In genomic region chrX:139778886-139779285, GRCm38 (mm10) we compare ENCODE assay signal across 43 mouse cellular contexts. TPM values are rescaled to one million over a fixed set of nuclear protein-coding genes. Genes with fewer than 3 reads are reported as not detected.
"Had no signal": no experiment of that assay in that cellular context is flagged by ENCODE, and none has a peak within 500 bp of the region (broad histone marks: within the 10 kb centered on the region; RNA-seq: fewer than 3 reads in every experiment).

No protein-coding gene starts in this region.

- H3K9me3 ChIP-seq: limb, embryonic 10.5 days; limb, embryonic 12.5 days; limb, embryonic 13.5 days; limb, embryonic 15.5 days; liver, embryonic 13.5 days; liver, embryonic 15.5 days; lung, embryonic 15.5 days; megakaryocyte, embryonic 14.5 days; midbrain, embryonic 10.5 days; midbrain, embryonic 12.5 days; midbrain, embryonic 13.5 days; midbrain, embryonic 15.5 days; neural tube, embryonic 12.5 days had no signal

- H3K27ac ChIP-seq: left cerebral cortex, adult 2 months; limb, embryonic 10.5 days; limb, embryonic 12.5 days; limb, embryonic 13.5 days; limb, embryonic 15.5 days; liver, embryonic 13.5 days; liver, embryonic 14.5 days; liver, embryonic 15.5 days; lung, embryonic 15.5 days; macrophage; midbrain, embryonic 10.5 days; midbrain, embryonic 12.5 days; midbrain, embryonic 13.5 days; midbrain, embryonic 15.5 days; neural tube, embryonic 12.5 days had no signal

- H3K4me2 ChIP-seq: limb, embryonic 12.5 days; limb, embryonic 13.5 days; limb, embryonic 15.5 days; liver, embryonic 11.5 days; liver, embryonic 13.5 days; liver, embryonic 15.5 days; lung, embryonic 14.5 days; lung, embryonic 15.5 days; midbrain, embryonic 11.5 days; midbrain, embryonic 12.5 days; midbrain, embryonic 13.5 days; midbrain, embryonic 15.5 days; neural tube, embryonic 12.5 days had no signal

- DNase-seq: liver, embryonic 13.5 days; lung, adult 18-20 months; lung, adult 2 months; lung, postnatal 14 days; lung, postnatal 4 days; midbrain, embryonic 14.5 days had no signal

- ATAC-seq: midbrain, embryonic 13.5 days; midbrain, embryonic 15.5 days; midbrain, embryonic 16.5 days had no signal

- H3K4me1 ChIP-seq: limb, embryonic 12.5 days; limb, embryonic 13.5 days; limb, embryonic 15.5 days; megakaryocyte, embryonic 14.5 days; midbrain, embryonic 15.5 days; neural tube, embryonic 12.5 days had no signal

- H3K4me3 ChIP-seq: left cerebral cortex, adult 2 months; limb, embryonic 10.5 days; limb, embryonic 12.5 days; limb, embryonic 13.5 days; limb, embryonic 15.5 days; liver, embryonic 13.5 days; liver, embryonic 15.5 days; lung, embryonic 15.5 days; megakaryocyte, embryonic 14.5 days; midbrain, embryonic 10.5 days; midbrain, embryonic 12.5 days; midbrain, embryonic 13.5 days; midbrain, embryonic 15.5 days; myocyte; neural tube, embryonic 12.5 days had no signal

- H3K9ac ChIP-seq: limb, embryonic 12.5 days; limb, embryonic 13.5 days; limb, embryonic 15.5 days; liver, embryonic 13.5 days; liver, embryonic 14.5 days; liver, embryonic 15.5 days; lung, embryonic 14.5 days; lung, embryonic 15.5 days; midbrain, embryonic 12.5 days; midbrain, embryonic 13.5 days; midbrain, embryonic 15.5 days; neural tube, embryonic 12.5 days had no signal

- H3K27me3 ChIP-seq: liver, embryonic 13.5 days; liver, embryonic 15.5 days; lung, embryonic 15.5 days had no signal

- H3K36me3 ChIP-seq: limb, embryonic 10.5 days; limb, embryonic 12.5 days; limb, embryonic 13.5 days; limb, embryonic 15.5 days; liver, embryonic 13.5 days; liver, embryonic 15.5 days; lung, embryonic 15.5 days; midbrain, embryonic 10.5 days; midbrain, embryonic 12.5 days; midbrain, embryonic 13.5 days; midbrain, embryonic 15.5 days; neural tube, embryonic 12.5 days had no signal

RNA-seq across cellular contexts. Expression of gene Ripply1, which starts 3.3 kb away (rescaled TPM):
- total RNA-seq: left cerebral cortex, adult 18-20 months; left cerebral cortex, adult 2 months; left cerebral cortex, adult 8-10 months; left cerebral cortex, postnatal 10 days; left cerebral cortex, postnatal 14 days; left cerebral cortex, postnatal 25 days; left cerebral cortex, postnatal 36 days; left cerebral cortex, postnatal 4 days; megakaryocyte progenitor cell, adult 5-6 weeks; megakaryocyte, adult 5-6 weeks; megakaryocyte-erythroid progenitor cell, adult 5-6 weeks; midbrain, postnatal 0 days; monocyte, adult 5-6 weeks had no signal
- polyA plus RNA-seq: limb, embryonic 10.5 days; limb, embryonic 11.5 days; limb, embryonic 12.5 days; liver, embryonic 11.5 days; liver, embryonic 13.5 days; liver, embryonic 15.5 days; liver, embryonic 16.5 days; lung, embryonic 14.5 days; lung, embryonic 15.5 days; lung, embryonic 16.5 days; lung, postnatal 0 days; macrophage; midbrain, embryonic 14.5 days; midbrain, embryonic 15.5 days; midbrain, postnatal 0 days; neural tube, embryonic 11.5 days; neural tube, embryonic 12.5 days had no signal

RNA-seq across cellular contexts. Expression of gene Cldn2, which starts 21.7 kb away (rescaled TPM):
- total RNA-seq: megakaryocyte progenitor cell, adult 5-6 weeks; megakaryocyte, adult 5-6 weeks; megakaryocyte-erythroid progenitor cell, adult 5-6 weeks; monocyte, adult 5-6 weeks had no signal
- polyA plus RNA-seq: limb, embryonic 10.5 days; limb, embryonic 11.5 days; limb, embryonic 12.5 days; lung, embryonic 14.5 days; macrophage had no signal
